Mouse (Mus musculus): ENCODE data around the gene Gbp9. TPM values are rescaled to one million over a fixed set of nuclear protein-coding genes. Genes with fewer than 3 reads are reported as not detected.
"Not testable (repeated sequence)": the region's sequence is repeated elsewhere in the genome, so short reads cannot be mapped to it uniquely, and the experiment has no call there.

Gbp9 gene
- polyA plus RNA-seq, 1 experiment from 2014 or later: 2.4 TPM

GRCm38 (mm10) chr5:105081900-105082299 lies 57.4 kb downstream of the Gbp9 start:
- Histone ChIP-seq H3K27me3 (ENCODE audit: insufficient read depth, low read length) (no peaks in the 10 kb centered on the region), H3K4me2 (ENCODE audit: low read depth, low read length) (no peak overlapping the region), H3K4me3 (ENCODE audit: low read depth, low read length) (no peak overlapping the region), H3K27ac (ENCODE audit: low read depth) (no peak overlapping the region), H3K9me3 (ENCODE audit: low read length) (peaks cover 6% of the 10 kb centered on the region), H3K9ac (replicated peaks) (no peak overlapping the region), H3K4me1 (ENCODE audit: insufficient read depth) (no peaks in the 10 kb centered on the region), H3K36me3 (replicated peaks; ENCODE audit: insufficient read depth, low read length) (no peaks in the 10 kb centered on the region)
- ATAC-seq (no peak), DNase-seq (no peak)
- TF ChIP-seq EP300 (IDR thresholded peaks at IDR 0.05; ENCODE audit: low read depth) (no peak), CTCF (IDR thresholded peaks at IDR 0.05; ENCODE audit: low read depth) (no peak)

GRCm38 (mm10) chr5:105068356-105068755 lies 71.0 kb downstream of the Gbp9 start:
- not testable (repeated sequence) for H3K27ac ChIP-seq (ENCODE audit: low read depth); H3K9me3 ChIP-seq (ENCODE audit: low read length); ATAC-seq; DNase-seq; H3K9ac ChIP-seq (replicated peaks); H3K4me1 ChIP-seq (ENCODE audit: insufficient read depth); H3K27me3 ChIP-seq (ENCODE audit: insufficient read depth, low read length); H3K4me3 ChIP-seq (ENCODE audit: low read depth, low read length); H3K36me3 ChIP-seq (replicated peaks; ENCODE audit: insufficient read depth, low read length); H3K4me2 ChIP-seq (ENCODE audit: low read depth, low read length)

- not testable (repeated sequence) for H3K9me3 ChIP-seq (ENCODE audit: low read length); DNase-seq
- WGBS (ENCODE audit: insufficient replicate concordance): 50% methylated on average over 2 of the region's 2 CpGs
Observed at GRCm38 (mm10) chr5:105064443-105064842, 74.9 kb downstream of the Gbp9 start.

GRCm38 (mm10) chr5:105063321-105063720 lies 76.0 kb downstream of the Gbp9 start:
- Histone ChIP-seq H3K4me2 (ENCODE audit: low read depth, low read length) (no peak overlapping the region), H3K9me3 (ENCODE audit: low read length) (no peaks in the 10 kb centered on the region), H3K36me3 (replicated peaks; ENCODE audit: insufficient read depth, low read length) (no peaks in the 10 kb centered on the region), H3K9ac (replicated peaks) (no peak overlapping the region), H3K27me3 (ENCODE audit: insufficient read depth, low read length) (no peaks in the 10 kb centered on the region), H3K27ac (ENCODE audit: low read depth) (no peak overlapping the region), H3K4me1 (ENCODE audit: insufficient read depth) (no peaks in the 10 kb centered on the region), H3K4me3 (ENCODE audit: low read depth, low read length) (no peak overlapping the region)
- DNase-seq: no peak
- no peak for ATAC-seq
- TF ChIP-seq EP300 (IDR thresholded peaks at IDR 0.05; ENCODE audit: low read depth): no peak
- no peak for TF ChIP-seq CTCF (IDR thresholded peaks at IDR 0.05; ENCODE audit: low read depth)
- WGBS (ENCODE audit: insufficient replicate concordance): 71% methylated on average over 1 of the region's 1 CpGs

More at GRCm38 (mm10) chr5:105064443-105064842, 74.9 kb downstream of the Gbp9 start:
- not testable (repeated sequence) for H3K9ac ChIP-seq (replicated peaks); H3K27me3 ChIP-seq (ENCODE audit: insufficient read depth, low read length); H3K4me2 ChIP-seq (ENCODE audit: low read depth, low read length); H3K36me3 ChIP-seq (replicated peaks; ENCODE audit: insufficient read depth, low read length); ATAC-seq; H3K27ac ChIP-seq (ENCODE audit: low read depth); H3K4me3 ChIP-seq (ENCODE audit: low read depth, low read length); H3K4me1 ChIP-seq (ENCODE audit: insufficient read depth)

GRCm38 (mm10) chr5:105062403-105062802 lies 76.9 kb downstream of the Gbp9 start:
- H3K36me3 ChIP-seq (replicated peaks; ENCODE audit: insufficient read depth, low read length); H3K27me3 ChIP-seq (ENCODE audit: insufficient read depth, low read length); H3K4me3 ChIP-seq (ENCODE audit: low read depth, low read length); H3K27ac ChIP-seq (ENCODE audit: low read depth); H3K4me2 ChIP-seq (ENCODE audit: low read depth, low read length); H3K9me3 ChIP-seq (ENCODE audit: low read length); DNase-seq; H3K4me1 ChIP-seq (ENCODE audit: insufficient read depth); ATAC-seq; H3K9ac ChIP-seq (replicated peaks): not testable (repeated sequence)
- WGBS (ENCODE audit: insufficient replicate concordance): 44% methylated on average over 2 of the region's 2 CpGs

GRCm38 (mm10) chr5:105060224-105060623 lies 79.1 kb downstream of the Gbp9 start:
- no peaks in the 10 kb centered on the region for H3K9me3 ChIP-seq (ENCODE audit: low read length)
- H3K36me3 ChIP-seq (replicated peaks; ENCODE audit: insufficient read depth, low read length): no peaks in the 10 kb centered on the region
- WGBS (ENCODE audit: insufficient replicate concordance): 78% methylated on average over 2 of the region's 2 CpGs
- no peak for ATAC-seq
- H3K4me2 ChIP-seq (ENCODE audit: low read depth, low read length): no peak overlapping the region
- H3K27me3 ChIP-seq (ENCODE audit: insufficient read depth, low read length): no peaks in the 10 kb centered on the region
- TF ChIP-seq EP300 (IDR thresholded peaks at IDR 0.05; ENCODE audit: low read depth) (no peak), CTCF (IDR thresholded peaks at IDR 0.05; ENCODE audit: low read depth) (no peak)
- H3K4me3 ChIP-seq (ENCODE audit: low read depth, low read length): no peak overlapping the region
- H3K27ac ChIP-seq (ENCODE audit: low read depth): no peak overlapping the region
- H3K9ac ChIP-seq (replicated peaks): no peak overlapping the region
- no peaks in the 10 kb centered on the region for H3K4me1 ChIP-seq (ENCODE audit: insufficient read depth)
- DNase-seq: no peak

- H3K4me1 ChIP-seq (ENCODE audit: insufficient read depth): no peaks in the 10 kb centered on the region
- H3K4me3 ChIP-seq (ENCODE audit: low read depth, low read length): no peak overlapping the region
- H3K9ac ChIP-seq (replicated peaks): no peak overlapping the region
- DNase-seq (no peak), ATAC-seq (no peak)
- WGBS (ENCODE audit: insufficient replicate concordance): 90% methylated on average over 2 of the region's 2 CpGs
- no peak overlapping the region for H3K27ac ChIP-seq (ENCODE audit: low read depth)
- H3K9me3 ChIP-seq (ENCODE audit: low read length): no peaks in the 10 kb centered on the region
- no peak overlapping the region for H3K4me2 ChIP-seq (ENCODE audit: low read depth, low read length)
- no peaks in the 10 kb centered on the region for H3K27me3 ChIP-seq (ENCODE audit: insufficient read depth, low read length)
- H3K36me3 ChIP-seq (replicated peaks; ENCODE audit: insufficient read depth, low read length): no peaks in the 10 kb centered on the region
- TF ChIP-seq CTCF (IDR thresholded peaks at IDR 0.05; ENCODE audit: low read depth) (no peak), EP300 (IDR thresholded peaks at IDR 0.05; ENCODE audit: low read depth) (no peak)
Observed at GRCm38 (mm10) chr5:105055279-105055678, 84.1 kb downstream of the Gbp9 start.

- not testable (repeated sequence) for H3K4me1 ChIP-seq (ENCODE audit: insufficient read depth); H3K27ac ChIP-seq (ENCODE audit: low read depth); H3K36me3 ChIP-seq (replicated peaks; ENCODE audit: insufficient read depth, low read length); H3K9ac ChIP-seq (replicated peaks); H3K9me3 ChIP-seq (ENCODE audit: low read length); H3K4me2 ChIP-seq (ENCODE audit: low read depth, low read length); DNase-seq; H3K4me3 ChIP-seq (ENCODE audit: low read depth, low read length); H3K27me3 ChIP-seq (ENCODE audit: insufficient read depth, low read length)
- WGBS (ENCODE audit: insufficient replicate concordance): 60% methylated on average over 1 of the region's 1 CpGs
- 0 out of 2 replicates have a peak, but pooled peaks have one; percentile 17 for ATAC-seq
Observed at GRCm38 (mm10) chr5:105053471-105054169, 85.7 kb downstream of the Gbp9 start.

All from liver, postnatal 0 days (tissue).